Comparison of ENCODE assay signal across 10 mouse cellular contexts in the genomic region with DNA sequence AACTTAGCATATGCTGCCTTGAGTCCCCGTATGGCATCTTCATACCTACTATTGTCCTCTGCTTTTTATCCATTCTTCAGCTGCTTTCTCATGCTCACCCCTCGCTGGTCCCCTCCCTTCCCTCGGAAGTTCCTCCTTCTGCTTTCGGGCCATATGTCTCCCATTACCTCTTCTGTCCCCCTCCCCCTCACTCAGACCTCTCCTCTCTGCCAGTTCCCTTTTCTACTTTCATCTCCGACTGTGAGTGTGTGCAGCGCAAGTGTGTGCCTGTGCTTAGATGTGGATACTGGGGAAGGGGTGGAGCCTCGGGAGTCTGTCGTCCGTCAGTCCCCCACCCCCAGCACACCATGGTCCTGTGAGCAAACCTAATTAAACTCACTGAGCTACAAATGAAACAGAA. TPM values are rescaled to one million over a fixed set of nuclear protein-coding genes. Genes with fewer than 3 reads are reported as not detected.
DNase-seq lines count a peak whose midpoint lies in the region; ATAC-seq and TF ChIP-seq lines count a peak whose summit lies in the region.
"Had no signal": no experiment of that assay in that cellular context is flagged by ENCODE, and none has a peak within 500 bp of the region (broad histone marks: within the 10 kb centered on the region; RNA-seq: fewer than 3 reads in every experiment).

No protein-coding gene starts in this region.

- H3K4me1 ChIP-seq in intestine, embryonic 14.5 days (replicated peaks; ENCODE audit: control insufficient read depth, insufficient read depth, low read length) = peaks cover 6% of the 10 kb centered on the region; the same call in 1 of the 2 replicates
- no peaks in the 10 kb centered on the region for H3K4me1 ChIP-seq in intestine, postnatal 0 days (replicated peaks; ENCODE audit: control insufficient read depth, insufficient read depth, low read length)
- H3K4me1 ChIP-seq: megakaryocyte, embryonic 14.5 days had no signal

- DNase-seq in intestine, embryonic 14.5 days (ENCODE audit: low spot score) = no peak
- peak; percentile 67 for DNase-seq in embryo, embryonic 10 days (ENCODE audit: low spot score)
- DNase-seq in thymus, postnatal 0 days (ENCODE audit: low spot score) = no peak
- DNase-seq in cerebellum, adult 9-11 months = no peak
- DNase-seq in adrenal gland, postnatal 25 days = no peak
- DNase-seq: kidney, postnatal 4 days had no signal

- H3K4me2 ChIP-seq in intestine, embryonic 14.5 days (ENCODE audit: low read length) = peak overlapping the region; percentile 26
- no peak overlapping the region; the same call in 1 of the 2 replicates for H3K4me2 ChIP-seq in intestine, postnatal 0 days (replicated peaks; ENCODE audit: low read depth)

- 13% methylated on average over 9 of the region's 9 CpGs for WGBS in intestine, embryonic 14.5 days
- WGBS in intestine, postnatal 0 days = 29% methylated on average over 9 of the region's 9 CpGs

- TF ChIP-seq CTCF in intestine, postnatal 0 days (IDR thresholded peaks at IDR 0.05; ENCODE audit: low read depth) = no peak

- H3K9ac ChIP-seq in intestine, embryonic 14.5 days (ENCODE audit: low read length) = no peak overlapping the region
- H3K9ac ChIP-seq in intestine, postnatal 0 days (ENCODE audit: low read depth, low read length) = no peak overlapping the region

- H3K27me3 ChIP-seq in intestine, embryonic 14.5 days (replicated peaks; ENCODE audit: control insufficient read depth, insufficient read depth, low read length) = no peaks in the 10 kb centered on the region
- no peaks in the 10 kb centered on the region for H3K27me3 ChIP-seq in intestine, postnatal 0 days (replicated peaks; ENCODE audit: control insufficient read depth, insufficient read depth, low read length)
- H3K27me3 ChIP-seq: megakaryocyte, embryonic 14.5 days had no signal

- H3K4me3 ChIP-seq in intestine, embryonic 14.5 days (ENCODE audit: low read depth, low read length) = no peak overlapping the region
- no peak overlapping the region for H3K4me3 ChIP-seq in intestine, postnatal 0 days (ENCODE audit: low read depth, low read length)
- H3K4me3 ChIP-seq: megakaryocyte, embryonic 14.5 days had no signal

- no peak; the same call in 1 of the 2 replicates for ATAC-seq in intestine, embryonic 14.5 days (replicated peaks; ENCODE audit: low FRiP score, low TSS enrichment, low read depth)
- ATAC-seq in intestine, postnatal 0 days = no peak
- peak; percentile 93 to 94 for ATAC-seq in hematopoietic stem cell, adult 5-6 weeks (replicated peaks in 1 of 2; ENCODE audit: insufficient read depth in 1 of 2, low FRiP score in 2 of 2, low TSS enrichment in 1 of 2, low read depth in 1 of 2, poor library complexity in 2 of 2, severe bottlenecking in 2 of 2)
- ATAC-seq in megakaryocyte progenitor cell, adult 5-6 weeks (replicated peaks; ENCODE audit: poor library complexity) = peak; percentile 99

- no peak overlapping the region for H3K27ac ChIP-seq in intestine, embryonic 14.5 days (ENCODE audit: low read depth)
- no peak overlapping the region for H3K27ac ChIP-seq in intestine, postnatal 0 days (ENCODE audit: low read depth, low read length)

- no peaks in the 10 kb centered on the region for H3K36me3 ChIP-seq in intestine, embryonic 14.5 days (ENCODE audit: control insufficient read depth, insufficient read depth, low read length)
- no peaks in the 10 kb centered on the region for H3K36me3 ChIP-seq in intestine, postnatal 0 days (ENCODE audit: control insufficient read depth, insufficient read depth)

- H3K9me3 ChIP-seq in intestine, embryonic 14.5 days (ENCODE audit: control insufficient read depth, low read length) = no peaks in the 10 kb centered on the region
- H3K9me3 ChIP-seq in intestine, postnatal 0 days (ENCODE audit: control insufficient read depth) = no peaks in the 10 kb centered on the region

RNA-seq across cellular contexts. Expression of gene Fzd10, which starts 17.0 kb away (rescaled TPM):
- polyA plus RNA-seq in intestine, embryonic 14.5 days (2014; fragmentation: Nextera tagmentation; extraction: Ambion mirVana) = 2.4 and 3.0 TPM in 2 replicates
- polyA plus RNA-seq in intestine, postnatal 0 days (2015; fragmentation: Nextera tagmentation; extraction: Ambion mirVana) = 0.16 and 0.21 TPM in 2 replicates
- not detected in 2 replicates for total RNA-seq in hematopoietic stem cell, adult 5-6 weeks (2017)
- not detected in 2 replicates for total RNA-seq in megakaryocyte progenitor cell, adult 5-6 weeks (2015)
- not detected in 2 replicates for total RNA-seq in megakaryocyte progenitor cell, adult 5-6 weeks (2017)
- polyA plus RNA-seq in thymus, postnatal 0 days (2015; fragmentation: Nextera tagmentation; extraction: Ambion mirVana) = 3.1 TPM in 2 replicates
- total RNA-seq in adrenal gland, postnatal 25 days (2021) = 0.76 TPM in 2 replicates

Comparison
In these comparisons a context has a peak if more than half of its experiments do, and no peak if none do; other contexts are left out.
1. ATAC-seq: peak in hematopoietic stem cell, adult 5-6 weeks (2 of 2) and megakaryocyte progenitor cell, adult 5-6 weeks (single experiment); none in intestine, embryonic 14.5 days (single experiment) and intestine, postnatal 0 days (single experiment).